Mouse (Mus musculus): ENCODE measurements around the gene Josd2. TPM values are rescaled to one million over a fixed set of nuclear protein-coding genes. Genes with fewer than 3 reads are reported as not detected.

The Josd2 gene
- total and polyA plus RNA-seq, 2 experiments from 2014 or later: 22.7 to 38.5 TPM

DNA sequence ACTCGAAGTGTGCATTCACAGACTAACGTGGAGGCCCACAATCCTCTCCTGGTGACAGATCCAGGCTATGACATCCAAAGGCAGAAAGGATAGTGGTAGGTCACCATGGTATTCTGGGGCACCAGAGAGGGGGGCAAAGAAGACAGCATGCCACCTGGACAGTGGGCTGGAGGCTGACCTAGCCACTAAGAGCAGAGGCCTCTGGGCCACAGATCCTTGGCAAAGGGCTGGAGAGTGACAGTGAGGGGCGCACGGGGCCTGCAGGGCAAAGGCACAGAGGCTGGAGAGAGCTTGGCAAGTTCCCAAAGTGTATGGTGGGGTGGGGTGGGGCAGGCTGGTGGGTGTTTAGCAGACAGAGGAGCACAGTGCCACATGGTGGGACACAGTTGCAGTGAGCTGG lies 22.5 kb downstream of the Josd2 start:
- no peak for DNase-seq (ENCODE audit: low spot score)
- no peaks in the 10 kb centered on the region for H3K27me3 ChIP-seq (ENCODE audit: insufficient read depth, low read length)
- H3K27ac ChIP-seq (ENCODE audit: low read depth, low read length): no peak overlapping the region
- no peak overlapping the region for H3K9ac ChIP-seq (replicated peaks; ENCODE audit: low read length, poor library complexity, severe bottlenecking)
- no peak for ATAC-seq (ENCODE audit: low FRiP score)
- H3K9me3 ChIP-seq (ENCODE audit: low read length): no peaks in the 10 kb centered on the region
- no peak for TF ChIP-seq CTCF (IDR thresholded peaks at IDR 0.05)
- WGBS: 83% methylated on average over 4 of the region's 4 CpGs
- H3K4me1 ChIP-seq (ENCODE audit: insufficient read depth, low read length): peaks cover 3% of the 10 kb centered on the region
- H3K4me3 ChIP-seq (ENCODE audit: low read depth, low read length): no peak overlapping the region
- H3K36me3 ChIP-seq (ENCODE audit: insufficient read depth, low read length): peaks cover 38% of the 10 kb centered on the region
- no peak overlapping the region for H3K4me2 ChIP-seq (ENCODE audit: low read depth, low read length, poor library complexity, severe bottlenecking)

- no peak overlapping the region for H3K4me3 ChIP-seq (ENCODE audit: low read depth, low read length)
- DNase-seq (ENCODE audit: low spot score): no peak
- H3K9ac ChIP-seq (replicated peaks; ENCODE audit: low read length, poor library complexity, severe bottlenecking): no peak overlapping the region
- TF ChIP-seq CTCF (IDR thresholded peaks at IDR 0.05): no peak
- WGBS: 98% methylated on average over 5 of the region's 5 CpGs
- no peak overlapping the region for H3K27ac ChIP-seq (ENCODE audit: low read depth, low read length)
- H3K36me3 ChIP-seq (ENCODE audit: insufficient read depth, low read length): peaks cover 38% of the 10 kb centered on the region
- peaks cover 8% of the 10 kb centered on the region for H3K4me1 ChIP-seq (ENCODE audit: insufficient read depth, low read length)
- no peak for ATAC-seq (ENCODE audit: low FRiP score)
- no peaks in the 10 kb centered on the region for H3K9me3 ChIP-seq (ENCODE audit: low read length)
- no peaks in the 10 kb centered on the region for H3K27me3 ChIP-seq (ENCODE audit: insufficient read depth, low read length)
- H3K4me2 ChIP-seq (ENCODE audit: low read depth, low read length, poor library complexity, severe bottlenecking): no peak overlapping the region
Measured at GRCm38 (mm10) chr7:44491391-44491790, 23.6 kb downstream of the Josd2 start.

- no peak overlapping the region for H3K27ac ChIP-seq (ENCODE audit: low read depth, low read length)
- H3K9ac ChIP-seq (replicated peaks; ENCODE audit: low read length, poor library complexity, severe bottlenecking): no peak overlapping the region; the same call in 1 of the 2 replicates
- no peak for DNase-seq (ENCODE audit: low spot score)
- TF ChIP-seq CTCF (IDR thresholded peaks at IDR 0.05): no peak
- no peak overlapping the region for H3K4me2 ChIP-seq (ENCODE audit: low read depth, low read length, poor library complexity, severe bottlenecking)
- 89% methylated on average over 21 of the region's 21 CpGs for WGBS
- H3K36me3 ChIP-seq (ENCODE audit: insufficient read depth, low read length): peaks cover 38% of the 10 kb centered on the region
- H3K27me3 ChIP-seq (ENCODE audit: insufficient read depth, low read length): no peaks in the 10 kb centered on the region
- H3K4me3 ChIP-seq (ENCODE audit: low read depth, low read length): no peak overlapping the region
- H3K4me1 ChIP-seq (ENCODE audit: insufficient read depth, low read length): peaks cover 8% of the 10 kb centered on the region
- no peak for ATAC-seq (ENCODE audit: low FRiP score)
- H3K9me3 ChIP-seq (ENCODE audit: low read length): no peaks in the 10 kb centered on the region
Measured at GRCm38 (mm10) chr7:44492166-44492826, 24.5 kb downstream of the Josd2 start.

DNA sequence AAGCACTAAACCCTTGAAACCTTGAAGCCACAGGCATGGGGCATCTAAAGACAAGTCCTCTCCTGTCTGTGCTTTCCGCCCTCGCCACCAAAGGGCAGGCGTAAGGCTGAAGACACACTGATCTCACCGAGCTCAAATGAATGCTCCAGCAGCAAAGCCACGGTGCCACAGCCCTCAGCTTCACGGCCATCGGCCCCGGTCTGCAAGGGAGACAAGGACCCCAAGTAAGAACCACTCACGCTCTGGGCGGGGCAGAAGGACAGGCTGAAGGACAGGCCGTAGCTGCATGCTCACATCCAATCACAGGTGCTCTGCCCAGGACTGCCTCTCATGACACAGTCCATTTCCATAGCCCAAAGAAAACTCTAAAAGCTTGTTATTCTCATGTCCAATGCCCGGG lies 26.9 kb downstream of the Josd2 start:
- DNase-seq (ENCODE audit: low spot score) (no peak), ATAC-seq (ENCODE audit: low FRiP score) (no peak)
- no peak overlapping the region for H3K4me2 ChIP-seq (ENCODE audit: low read depth, low read length, poor library complexity, severe bottlenecking)
- no peaks in the 10 kb centered on the region for H3K9me3 ChIP-seq (ENCODE audit: low read length)
- 96% methylated on average over 12 of the region's 12 CpGs for WGBS
- H3K27me3 ChIP-seq (ENCODE audit: insufficient read depth, low read length): no peaks in the 10 kb centered on the region
- 0 out of 2 replicates have a peak overlapping the region, but pooled peaks have one; percentile 70 for H3K4me3 ChIP-seq (ENCODE audit: low read depth, low read length)
- TF ChIP-seq CTCF (IDR thresholded peaks at IDR 0.05): no peak
- peaks cover 8% of the 10 kb centered on the region for H3K4me1 ChIP-seq (ENCODE audit: insufficient read depth, low read length)
- peak overlapping the region; percentile 95; the same call in 1 of the 2 replicates for H3K9ac ChIP-seq (replicated peaks; ENCODE audit: low read length, poor library complexity, severe bottlenecking)
- H3K27ac ChIP-seq (ENCODE audit: low read depth, low read length): no peak overlapping the region
- H3K36me3 ChIP-seq (ENCODE audit: insufficient read depth, low read length): peaks cover 32% of the 10 kb centered on the region

- ATAC-seq (ENCODE audit: low FRiP score): no peak
- Histone ChIP-seq H3K27me3 (ENCODE audit: insufficient read depth, low read length) (no peaks in the 10 kb centered on the region), H3K4me2 (ENCODE audit: low read depth, low read length, poor library complexity, severe bottlenecking) (peak overlapping the region; percentile 72), H3K9me3 (ENCODE audit: low read length) (no peaks in the 10 kb centered on the region), H3K27ac (ENCODE audit: low read depth, low read length) (no peak overlapping the region), H3K36me3 (ENCODE audit: insufficient read depth, low read length) (peaks cover 27% of the 10 kb centered on the region), H3K9ac (replicated peaks; ENCODE audit: low read length, poor library complexity, severe bottlenecking) (peak overlapping the region; percentile 95; the same call in 1 of the 2 replicates), H3K4me1 (ENCODE audit: insufficient read depth, low read length) (peaks cover 8% of the 10 kb centered on the region), H3K4me3 (ENCODE audit: low read depth, low read length) (peak overlapping the region; percentile 70; the same call in 1 of the 2 replicates)
- WGBS: 80% methylated on average over 7 of the region's 7 CpGs
- no peak for DNase-seq (ENCODE audit: low spot score)
- no peak for TF ChIP-seq CTCF (IDR thresholded peaks at IDR 0.05)
Measured at GRCm38 (mm10) chr7:44495086-44495485, 27.3 kb downstream of the Josd2 start.

GRCm38 (mm10) chr7:44495992-44496770 lies 28.4 kb downstream of the Josd2 start, which contains the start of the genes Emc10 and Fam71e1:
Emc10 (minus strand) TSS chr7:44496529.
Fam71e1 (plus strand) TSS chr7:44496581.
- no peaks in the 10 kb centered on the region for H3K9me3 ChIP-seq (ENCODE audit: low read length)
- H3K27me3 ChIP-seq (ENCODE audit: insufficient read depth, low read length): no peaks in the 10 kb centered on the region
- H3K36me3 ChIP-seq (ENCODE audit: insufficient read depth, low read length): peaks cover 17% of the 10 kb centered on the region
- under 1% methylated on average over 58 of the region's 58 CpGs for WGBS
- no peak; the same call in 1 of the 2 replicates for TF ChIP-seq CTCF (IDR thresholded peaks at IDR 0.05)
- H3K4me3 ChIP-seq (ENCODE audit: low read depth, low read length): peak within 1 kb of the TSS; percentile 70
- H3K4me1 ChIP-seq (ENCODE audit: insufficient read depth, low read length): peaks cover 8% of the 10 kb centered on the region
- peak; percentile 96 for ATAC-seq (ENCODE audit: low FRiP score)
- H3K9ac ChIP-seq (replicated peaks; ENCODE audit: low read length, poor library complexity, severe bottlenecking): peak within 1 kb of the TSS; percentile 95
- H3K4me2 ChIP-seq (ENCODE audit: low read depth, low read length, poor library complexity, severe bottlenecking): peak within 1 kb of the TSS; percentile 91
- DNase-seq (ENCODE audit: low spot score): peak; percentile 98
- H3K27ac ChIP-seq (ENCODE audit: low read depth, low read length): peak within 1 kb of the TSS; percentile 97
